Mouse (Mus musculus) mesoderm, embryonic 11.5 days (tissue): ENCODE results near the gene Csnk2a1.
"Not testable (repeated sequence)": the region's sequence is repeated elsewhere in the genome, so short reads cannot be mapped to it uniquely, and the experiment has no call there.

Experiments used
- DNase-seq: peaks from one replicate; pipeline ENCODE4 v3.0.0-alpha.2; 2012; ENCODE audit warnings: low read depth, low spot score

Csnk2a1 gene

DNA sequence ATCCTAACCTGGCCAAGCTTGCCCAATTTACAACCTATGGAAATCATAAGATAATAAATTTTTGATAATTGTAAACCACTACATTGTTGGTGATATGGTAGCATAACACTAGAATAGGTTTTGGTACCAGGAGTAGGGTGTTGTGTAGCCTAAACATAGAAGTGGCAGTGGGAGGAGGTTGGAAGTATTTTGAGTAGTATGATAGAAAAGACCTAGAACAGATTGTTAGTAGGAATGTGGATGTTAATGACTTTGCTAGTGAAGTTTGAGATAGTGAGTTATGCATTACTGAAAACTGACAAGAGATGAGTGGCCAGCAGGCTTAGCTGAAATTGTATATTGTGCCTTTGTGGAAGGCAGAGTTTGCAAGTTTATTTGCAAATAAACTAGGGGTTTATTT lies 3.4 kb downstream of the Csnk2a1 start:
- DNase-seq, result no peak

GRCm38 (mm10) chr2:152237926-152238325 lies 11.3 kb downstream of the Csnk2a1 start:
- DNase-seq, result no peak

GRCm38 (mm10) chr2:152240580-152240979 lies 13.9 kb downstream of the Csnk2a1 start:
- DNase-seq, result no peak

- DNase-seq, result no peak
Measured at GRCm38 (mm10) chr2:152247213-152247612, 20.6 kb downstream of the Csnk2a1 start.

- DNase-seq, result no peak
Measured at GRCm38 (mm10) chr2:152250511-152250910, 23.9 kb downstream of the Csnk2a1 start.

DNA sequence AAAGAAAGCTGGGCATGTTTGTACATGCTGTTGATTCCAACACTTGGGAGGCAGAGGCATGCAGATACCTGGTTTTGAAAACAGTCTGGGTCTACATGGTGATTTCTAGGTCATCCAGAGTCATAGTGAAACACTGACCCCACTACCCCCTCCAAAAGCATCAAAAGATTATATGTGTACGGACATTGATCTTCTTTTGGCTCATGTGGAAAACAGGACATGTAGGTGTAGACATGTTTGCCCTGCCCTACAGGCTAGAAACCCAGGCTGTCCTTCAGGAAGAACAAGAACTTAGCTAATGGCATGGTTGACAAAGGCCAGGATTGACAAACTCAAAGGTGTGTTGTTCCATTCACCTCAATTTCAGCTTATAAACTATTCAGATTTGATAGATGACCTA lies 33.1 kb downstream of the Csnk2a1 start:
- DNase-seq, result no peak

GRCm38 (mm10) chr2:152273639-152274038 lies 47.0 kb downstream of the Csnk2a1 start:
- no peak for DNase-seq

- DNase-seq, result no peak
Measured at GRCm38 (mm10) chr2:152281407-152281806, 54.8 kb downstream of the Csnk2a1 start.

DNA sequence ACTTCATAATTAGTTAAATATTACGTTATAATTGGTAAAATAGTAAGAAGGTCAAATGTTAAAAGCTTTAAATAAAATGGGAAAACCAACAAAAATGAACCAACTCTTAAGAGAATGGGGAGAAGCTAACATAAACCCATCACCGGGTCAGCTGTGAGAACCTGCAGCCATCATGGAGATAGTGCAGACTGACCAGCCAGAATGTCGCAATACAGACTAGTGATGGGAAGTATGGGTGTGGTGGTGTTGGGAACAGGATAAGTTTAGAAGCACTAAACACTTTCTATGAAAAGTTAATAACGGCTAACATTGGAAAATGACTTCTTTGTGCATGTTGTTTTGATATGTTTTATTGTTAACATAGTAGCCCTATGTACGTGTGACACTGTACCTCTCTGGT lies 60.9 kb downstream of the Csnk2a1 start:
- no peak for DNase-seq

- no peak for DNase-seq
Measured at GRCm38 (mm10) chr2:152288046-152288445, 61.4 kb downstream of the Csnk2a1 start.

DNA sequence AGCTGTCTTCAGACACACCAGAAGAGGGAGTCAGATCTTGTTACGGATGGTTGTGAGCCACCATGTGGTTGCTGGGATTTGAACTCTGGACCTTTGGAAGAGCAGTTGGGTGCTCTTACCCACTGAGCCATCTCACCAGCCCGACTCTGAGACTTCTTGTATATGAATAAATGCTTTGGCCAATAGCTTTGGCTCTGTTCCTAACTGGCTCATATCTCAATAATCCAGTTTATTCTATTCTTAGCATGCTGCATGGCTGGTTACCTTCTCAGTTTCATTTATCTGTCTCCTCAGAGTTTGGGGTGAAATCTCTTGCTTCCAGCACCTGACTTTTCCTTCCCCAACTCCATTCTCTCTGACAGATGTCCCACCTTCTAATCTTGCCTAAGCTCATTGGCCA lies 63.0 kb downstream of the Csnk2a1 start:
- DNase-seq, result not testable (repeated sequence)

GRCm38 (mm10) chr2:152292475-152292874 lies 65.8 kb downstream of the Csnk2a1 start:
- DNase-seq, result no peak

- DNase-seq, result peak; percentile 8
Measured at GRCm38 (mm10) chr2:152293179-152293726, 66.6 kb downstream of the Csnk2a1 start.

GRCm38 (mm10) chr2:152293727-152294475 lies 67.3 kb downstream of the Csnk2a1 start, which contains the start of gene Tbc1d20:
Gene Tbc1d20 (plus strand): TSS chr2:152293828.
- DNase-seq, result peak; percentile 95

DNA sequence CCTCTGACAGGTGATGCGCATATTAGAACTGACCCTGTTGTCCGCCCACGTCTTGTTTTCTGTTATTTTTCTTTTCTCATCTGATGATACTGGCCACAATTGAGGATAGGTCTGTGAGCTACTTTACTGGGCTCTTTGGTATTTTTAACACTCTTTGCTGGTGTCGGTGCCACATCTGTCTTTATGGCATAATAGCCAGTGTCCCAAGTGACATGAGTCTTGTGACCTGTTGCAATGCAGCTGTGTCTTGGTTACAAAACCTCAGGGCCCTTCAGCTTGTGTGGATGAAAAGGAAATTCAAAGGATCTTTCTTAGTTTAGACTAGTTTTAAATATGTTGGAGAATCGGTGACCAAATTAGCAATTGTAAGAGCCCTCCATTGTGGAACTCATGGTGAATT lies 67.9 kb downstream of the Csnk2a1 start:
- no peak for DNase-seq

- DNase-seq, result no peak
Measured at GRCm38 (mm10) chr2:152302862-152303261, 76.2 kb downstream of the Csnk2a1 start.

- peak; percentile 17 for DNase-seq
Measured at GRCm38 (mm10) chr2:152303781-152304180, 77.1 kb downstream of the Csnk2a1 start.

- no peak for DNase-seq
Measured at GRCm38 (mm10) chr2:152305480-152305879, 78.8 kb downstream of the Csnk2a1 start.

GRCm38 (mm10) chr2:152307186-152307585 lies 80.5 kb downstream of the Csnk2a1 start:
- no peak for DNase-seq

GRCm38 (mm10) chr2:152312996-152313395 lies 86.4 kb downstream of the Csnk2a1 start:
- DNase-seq, result no peak

GRCm38 (mm10) chr2:152313926-152314325 lies 87.3 kb downstream of the Csnk2a1 start:
- no peak for DNase-seq

DNA sequence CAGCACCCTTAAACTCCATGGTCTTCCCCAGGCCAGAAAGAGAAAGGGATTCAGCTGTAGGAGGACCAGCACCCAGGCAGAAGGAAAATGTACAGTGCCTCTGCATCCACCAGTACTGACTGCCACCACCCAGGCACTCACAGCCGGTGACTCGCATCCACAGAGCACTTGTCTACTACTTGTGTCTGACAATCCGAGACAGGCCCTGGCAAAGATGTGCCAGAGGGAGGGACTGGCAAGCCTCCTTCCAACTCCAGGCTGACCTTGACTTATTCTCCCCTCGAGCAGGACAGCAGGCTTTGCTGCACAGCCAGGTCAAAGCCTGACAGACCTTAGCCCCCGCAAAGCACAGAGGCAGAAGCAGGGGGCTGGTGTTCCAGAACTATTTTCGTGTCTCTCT lies 90.4 kb downstream of the Csnk2a1 start:
- no peak for DNase-seq

DNA sequence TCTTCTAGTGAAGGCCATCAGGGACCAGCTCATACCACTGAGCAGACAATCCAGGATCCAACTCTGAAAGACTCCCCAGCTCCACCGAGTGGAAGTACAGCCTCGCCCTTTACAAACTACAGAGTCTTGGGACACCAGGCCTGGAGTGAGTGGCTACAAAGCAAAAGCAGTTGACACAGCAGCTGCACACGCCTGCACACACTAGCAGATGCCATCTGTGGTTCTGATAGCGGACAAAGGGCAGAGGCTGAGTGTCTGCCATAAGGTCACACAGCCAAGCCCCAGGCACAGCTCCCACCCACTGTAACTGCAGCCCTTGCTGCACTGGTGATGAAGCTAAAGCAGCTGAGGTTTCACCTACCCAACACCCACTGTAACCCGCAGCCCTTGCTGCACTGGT lies 94.9 kb downstream of the Csnk2a1 start:
- no peak for DNase-seq
